Mouse (Mus musculus): ENCODE results near the gene Hpdl. TPM values are rescaled to one million over a fixed set of nuclear protein-coding genes. Genes with fewer than 3 reads are reported as not detected.

The Hpdl gene
- total and polyA plus RNA-seq, 3 experiments = 0.31 to 1.2 (median 0.59) TPM

DNA sequence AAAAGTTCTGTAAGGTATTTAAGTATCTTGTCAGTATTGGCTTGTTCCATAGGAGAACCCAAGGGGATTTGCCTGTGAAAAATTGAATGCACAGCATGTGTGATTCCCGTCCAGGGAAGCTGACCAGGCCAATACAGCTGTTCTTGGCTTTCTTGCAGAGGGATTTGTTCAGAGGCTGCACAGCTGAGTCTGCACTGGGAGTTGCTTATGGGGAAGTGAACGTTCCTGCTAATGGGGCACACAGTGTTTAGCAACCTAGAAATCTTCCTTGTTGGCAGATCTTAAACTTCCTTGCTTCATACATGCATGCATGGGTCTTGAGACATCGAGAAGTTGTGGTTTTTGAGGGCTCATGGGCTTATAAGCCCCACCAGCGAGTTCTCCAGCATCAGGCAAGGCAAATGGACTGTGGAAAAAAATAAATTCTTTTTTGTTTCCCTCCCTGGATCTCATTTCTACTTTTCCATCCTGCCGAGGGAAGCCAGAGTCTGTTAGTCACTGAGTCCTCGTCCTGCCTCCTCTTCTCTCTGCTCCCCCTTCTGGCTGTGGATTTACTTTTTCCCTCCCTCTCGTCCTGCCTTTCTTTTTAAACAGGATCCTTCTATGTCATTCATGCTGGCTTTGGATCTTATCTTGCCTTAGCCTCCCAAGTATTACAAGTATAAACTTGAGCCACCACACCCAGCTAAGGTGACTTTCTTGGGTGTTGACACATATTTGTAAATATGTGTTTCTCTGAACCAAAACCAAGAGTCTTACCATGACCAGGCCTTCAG lies 33.3 kb downstream of the Hpdl start:
- TF ChIP-seq TCF12 (IDR thresholded peaks at IDR 0.05; ENCODE audit: low read depth, low read length) = no peak
- peak in 1 of 2 experiments; percentile 44; a peak in 2 of 4 replicates for TF ChIP-seq CTCF (conservative IDR thresholded peaks at IDR 0.05 in 1 of 2, IDR thresholded peaks at IDR 0.05 in 1 of 2; ENCODE audit: low read depth in 2 of 2, low read length in 2 of 2)
- TF ChIP-seq SMC3 (IDR thresholded peaks at IDR 0.05; ENCODE audit: low read depth, low read length) = peak; percentile 26; the same call in 1 of the 2 replicates
- in situ Hi-C loops (cut with MboI; ENCODE audit: low pct_ligation_motif_present, low pct_unique_long_range_greater_than_20kb, low sequenced_read_pairs) = loop anchor here (5.0 kb wide), 1 partner anchor 71 kb away; no protein-coding TSS in a partner anchor
- Histone ChIP-seq H3K79me2 (replicated peaks; ENCODE audit: control insufficient read depth, extremely low read depth, insufficient read depth, poor library complexity, severe bottlenecking) (no peaks in the 10 kb centered on the region), H3K27ac (ENCODE audit: insufficient read depth, low read depth) (no peak overlapping the region), H3K4me3 (replicated peaks in 1 of 3; ENCODE audit: low read depth in 2 of 3, low read length in 2 of 3, poor library complexity in 1 of 3) (no peak overlapping the region), H3K9me3 (replicated peaks; ENCODE audit: low read length) (peaks cover 3% of the 10 kb centered on the region), H3K36me3 (replicated peaks in 1 of 2; ENCODE audit: control insufficient read depth in 1 of 2, insufficient read depth in 1 of 2, low read length in 1 of 2) (peaks cover 2 to 5% of the 10 kb centered on the region in 2 experiments), H3K4me1 (ENCODE audit: control insufficient read depth in 1 of 2, insufficient read depth in 2 of 2) (peaks cover 0 to 11% of the 10 kb centered on the region in 2 experiments; a peak in 2 of 4 replicates), H3K27me3 (replicated peaks) (no peaks in the 10 kb centered on the region), H3K4me2 (ENCODE audit: insufficient read depth, low read depth, poor library complexity, severe bottlenecking) (peak overlapping the region; percentile 22; the same call in 1 of the 2 replicates), H3K9ac (ENCODE audit: insufficient read depth, low read depth) (no peak overlapping the region)
- dilution Hi-C loops (cut with MboI; ENCODE audit: extremely low pct_ligation_motif_present, extremely low pct_unique_long_range_greater_than_20kb, low sequenced_read_pairs) = no loop called here
- no peak for DNase-seq (ENCODE audit: extremely low read depth)

DNA sequence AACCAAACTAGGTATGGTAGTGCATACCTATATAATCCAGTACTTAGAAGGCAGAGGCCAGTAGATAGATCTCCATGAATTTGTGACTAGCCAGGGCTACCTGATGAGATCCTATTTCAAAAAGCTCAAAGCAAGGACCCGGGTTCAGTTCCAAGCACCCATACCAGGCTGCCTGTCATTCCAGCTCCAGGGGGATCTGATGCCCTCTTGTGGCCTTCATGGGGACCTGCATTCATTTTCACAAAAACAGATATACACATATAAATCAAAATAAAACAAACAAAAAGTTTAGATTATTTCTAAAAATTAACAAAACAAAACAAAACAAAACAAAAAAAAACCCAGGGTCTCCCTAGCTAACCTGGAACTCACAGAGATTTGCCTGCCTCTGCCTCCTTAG lies 34.9 kb downstream of the Hpdl start:
- TF ChIP-seq MYC (IDR thresholded peaks at IDR 0.05; ENCODE audit: low read depth, low read length) = no peak
- peak; percentile 10 to 44; a peak in 2 of 4 replicates for TF ChIP-seq CTCF (conservative IDR thresholded peaks at IDR 0.05 in 1 of 2, IDR thresholded peaks at IDR 0.05 in 1 of 2; ENCODE audit: low read depth in 2 of 2, low read length in 2 of 2)
- TF ChIP-seq RAD21 (IDR thresholded peaks at IDR 0.05; ENCODE audit: low read depth, low read length) = peak; percentile 20
- no peak overlapping the region for H3K9ac ChIP-seq (ENCODE audit: insufficient read depth, low read depth)
- H3K4me3 ChIP-seq (replicated peaks in 1 of 3; ENCODE audit: low read depth in 2 of 3, low read length in 2 of 3, poor library complexity in 1 of 3) = no peak overlapping the region
- in situ Hi-C loops (cut with MboI; ENCODE audit: low pct_ligation_motif_present, low pct_unique_long_range_greater_than_20kb, low sequenced_read_pairs) (loop anchor here (5.0 kb wide), 1 partner anchor 69 kb away; no protein-coding TSS in a partner anchor), dilution Hi-C loops (cut with MboI; ENCODE audit: extremely low pct_ligation_motif_present, extremely low pct_unique_long_range_greater_than_20kb, low sequenced_read_pairs) (no loop called here)
- no peak overlapping the region for H3K4me2 ChIP-seq (ENCODE audit: insufficient read depth, low read depth, poor library complexity, severe bottlenecking)
- no peak overlapping the region for H3K27ac ChIP-seq (ENCODE audit: insufficient read depth, low read depth)
- H3K4me1 ChIP-seq (ENCODE audit: control insufficient read depth in 1 of 2, insufficient read depth in 2 of 2) = peaks cover 0 to 12% of the 10 kb centered on the region in 2 experiments; a peak in 2 of 4 replicates
- no peak for DNase-seq (ENCODE audit: extremely low read depth)
- H3K9me3 ChIP-seq (replicated peaks; ENCODE audit: low read length) = peaks cover 3% of the 10 kb centered on the region
- H3K36me3 ChIP-seq (replicated peaks in 1 of 2; ENCODE audit: control insufficient read depth in 1 of 2, insufficient read depth in 1 of 2, low read length in 1 of 2) = no peaks in the 10 kb centered on the region
- H3K79me2 ChIP-seq (replicated peaks; ENCODE audit: control insufficient read depth, extremely low read depth, insufficient read depth, poor library complexity, severe bottlenecking) = no peaks in the 10 kb centered on the region
- H3K27me3 ChIP-seq (replicated peaks) = no peaks in the 10 kb centered on the region

DNA sequence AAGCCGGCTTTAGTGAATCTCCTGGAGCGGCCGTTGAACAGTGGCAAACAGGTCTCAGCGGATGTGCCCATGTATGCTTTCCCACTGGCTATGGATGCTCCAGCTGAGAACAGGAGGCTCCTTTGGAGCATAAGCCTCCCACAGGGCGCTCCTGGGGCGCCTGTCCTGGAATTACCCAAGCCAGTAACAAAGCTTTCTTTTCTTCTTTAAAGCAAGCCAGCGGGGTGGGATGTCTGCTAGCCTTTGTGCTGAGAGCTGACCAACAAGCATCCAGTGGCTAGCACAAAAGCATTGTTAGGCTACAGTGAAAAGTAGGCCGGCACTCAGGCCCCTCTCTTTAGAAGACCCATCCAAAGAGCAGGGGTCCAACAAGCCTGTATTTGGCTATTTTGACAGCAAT lies 39.3 kb downstream of the Hpdl start:
- dilution Hi-C loops (cut with MboI; ENCODE audit: extremely low pct_ligation_motif_present, extremely low pct_unique_long_range_greater_than_20kb, low sequenced_read_pairs) (no loop called here), in situ Hi-C loops (cut with MboI; ENCODE audit: low pct_ligation_motif_present, low pct_unique_long_range_greater_than_20kb, low sequenced_read_pairs) (no loop called here)
- Histone ChIP-seq H3K9ac (ENCODE audit: insufficient read depth, low read depth) (no peak overlapping the region), H3K4me3 (replicated peaks in 1 of 3; ENCODE audit: low read depth in 2 of 3, low read length in 2 of 3, poor library complexity in 1 of 3) (no peak overlapping the region), H3K4me1 (ENCODE audit: control insufficient read depth in 1 of 2, insufficient read depth in 2 of 2) (peaks cover 0 to 18% of the 10 kb centered on the region in 2 experiments; a peak in 2 of 4 replicates), H3K27ac (ENCODE audit: insufficient read depth, low read depth) (no peak overlapping the region), H3K9me3 (replicated peaks; ENCODE audit: low read length) (peaks cover 3% of the 10 kb centered on the region), H3K36me3 (replicated peaks in 1 of 2; ENCODE audit: control insufficient read depth in 1 of 2, insufficient read depth in 1 of 2, low read length in 1 of 2) (no peaks in the 10 kb centered on the region), H3K4me2 (ENCODE audit: insufficient read depth, low read depth, poor library complexity, severe bottlenecking) (no peak overlapping the region), H3K27me3 (replicated peaks) (no peaks in the 10 kb centered on the region), H3K79me2 (replicated peaks; ENCODE audit: control insufficient read depth, extremely low read depth, insufficient read depth, poor library complexity, severe bottlenecking) (no peaks in the 10 kb centered on the region)
- no peak for TF ChIP-seq MYC (IDR thresholded peaks at IDR 0.05; ENCODE audit: low read depth, low read length)
- TF ChIP-seq MEF2A (IDR thresholded peaks at IDR 0.05; ENCODE audit: borderline replicate concordance, low read depth, low read length) = no peak
- no peak for TF ChIP-seq SMC3 (IDR thresholded peaks at IDR 0.05; ENCODE audit: low read depth, low read length)
- no peak for TF ChIP-seq SIN3A (IDR thresholded peaks at IDR 0.05; ENCODE audit: low read length)
- TF ChIP-seq TBP (conservative IDR thresholded peaks at IDR 0.05; ENCODE audit: low read depth, low read length) = no peak
- TF ChIP-seq NRF1 (IDR thresholded peaks at IDR 0.05; ENCODE audit: low read depth, low read length) = no peak
- no peak for TF ChIP-seq IRF4 (IDR thresholded peaks at IDR 0.05; ENCODE audit: low read depth, low read length)
- TF ChIP-seq UBTF (IDR thresholded peaks at IDR 0.05; ENCODE audit: low read depth, low read length) = no peak
- TF ChIP-seq NELFE (IDR thresholded peaks at IDR 0.05; ENCODE audit: low read depth, low read length) = no peak
- TF ChIP-seq E2F4 (IDR thresholded peaks at IDR 0.05; ENCODE audit: insufficient replicate concordance, low read depth, low read length) = no peak
- TF ChIP-seq KAT2A (IDR thresholded peaks at IDR 0.05; ENCODE audit: insufficient replicate concordance, low read length) = no peak
- no peak for TF ChIP-seq HCFC1 (IDR thresholded peaks at IDR 0.05; ENCODE audit: low read depth, low read length)
- TF ChIP-seq USF2 (conservative IDR thresholded peaks at IDR 0.05; ENCODE audit: low read depth, low read length) = no peak
- no peak for TF ChIP-seq POLR2A (IDR thresholded peaks at IDR 0.05; ENCODE audit: low read depth, low read length)
- no peak for TF ChIP-seq RCOR1 (conservative IDR thresholded peaks at IDR 0.05; ENCODE audit: low read depth, low read length)
- DNase-seq (ENCODE audit: extremely low read depth) = no peak
